Mouse (Mus musculus) kidney, embryonic 15.5 days (tissue): ENCODE results near the gene Lrrc74a. TPM values are rescaled to one million over a fixed set of nuclear protein-coding genes. Genes with fewer than 3 reads are reported as not detected.

Source experiments
- ATAC-seq: fragments of 200-750 bp; cut with Nextera tagmentation; replicated peaks from 2 replicates; pipeline ENCODE4 v1.8.0; 2017; ENCODE audit warnings: moderate TSS enrichment; ENCODE audit not compliant: low FRiP score
- H3K27ac ChIP-seq: fragments of 300-500 bp; sonication (generic); 2 replicates; pipeline ENCODE4 v1.5.1; 2015; ENCODE audit warnings: mild to moderate bottlenecking, inconsistent platforms
- H3K27me3 ChIP-seq: fragments of 300-500 bp; sonication (generic); 2 replicates; pipeline ENCODE4 v1.6.1; 2015; ENCODE audit warnings: inconsistent platforms
- H3K36me3 ChIP-seq: fragments of 300-500 bp; sonication (generic); 2 replicates; pipeline ENCODE4 v1.6.1; 2015; ENCODE audit warnings: inconsistent platforms
- H3K4me1 ChIP-seq: fragments of 300-500 bp; sonication (generic); 2 replicates; pipeline ENCODE4 v1.6.1; 2015; ENCODE audit warnings: inconsistent platforms
- H3K4me2 ChIP-seq: fragments of 300-500 bp; sonication (generic); 2 replicates; pipeline ENCODE4 v1.6.1; 2015; ENCODE audit warnings: moderate library complexity, mild to moderate bottlenecking, inconsistent platforms
- H3K4me3 ChIP-seq: fragments of 300-500 bp; sonication (generic); replicated peaks from 2 replicates; pipeline ENCODE4 v1.5.1; 2015; ENCODE audit warnings: mild to moderate bottlenecking, inconsistent platforms
- H3K9ac ChIP-seq: fragments of 300-500 bp; sonication (generic); 2 replicates; pipeline ENCODE4 v1.6.1; 2015; ENCODE audit warnings: mild to moderate bottlenecking, inconsistent platforms
- H3K9me3 ChIP-seq: fragments of 300-500 bp; sonication (generic); replicated peaks from 2 replicates; pipeline ENCODE4 v1.6.1; 2016; ENCODE audit warnings: inconsistent platforms
- WGBS: fragments of 180-500 bp; shearing (Covaris S2); methylation state at CpG from one replicate; pipeline ENCODE4 v1.1.7; 2015; ENCODE audit warnings: mixed read lengths; 5-methylcytosine and 5-hydroxymethylcytosine counted together
- polyA plus RNA-seq: library from polyadenylated mRNA; unstranded; fragments of >200 nt; fragmentation: Nextera tagmentation; extraction: Ambion mirVana; gene quantifications from 2 replicates; pipeline ENCODE4 v1.2.1, GENCODE M21; 2015

Lrrc74a gene
- polyA plus RNA-seq, 1 experiment from 2014 or later: not detected

- 26% methylated on average over 3 of the region's 3 CpGs for WGBS
- H3K27me3 ChIP-seq: no peaks in the 10 kb centered on the region
- H3K4me1 ChIP-seq: peaks cover 41% of the 10 kb centered on the region
- H3K27ac ChIP-seq: peak overlapping the region; percentile 61
- H3K4me3 ChIP-seq: no peak overlapping the region
- peak; percentile 61 for ATAC-seq
- no peak overlapping the region for H3K4me2 ChIP-seq
- no peaks in the 10 kb centered on the region for H3K9me3 ChIP-seq
- H3K36me3 ChIP-seq: no peaks in the 10 kb centered on the region
- no peak overlapping the region for H3K9ac ChIP-seq
Measured at GRCm38 (mm10) chr12:86793830-86794229, 59.7 kb downstream of the Lrrc74a start.

DNA sequence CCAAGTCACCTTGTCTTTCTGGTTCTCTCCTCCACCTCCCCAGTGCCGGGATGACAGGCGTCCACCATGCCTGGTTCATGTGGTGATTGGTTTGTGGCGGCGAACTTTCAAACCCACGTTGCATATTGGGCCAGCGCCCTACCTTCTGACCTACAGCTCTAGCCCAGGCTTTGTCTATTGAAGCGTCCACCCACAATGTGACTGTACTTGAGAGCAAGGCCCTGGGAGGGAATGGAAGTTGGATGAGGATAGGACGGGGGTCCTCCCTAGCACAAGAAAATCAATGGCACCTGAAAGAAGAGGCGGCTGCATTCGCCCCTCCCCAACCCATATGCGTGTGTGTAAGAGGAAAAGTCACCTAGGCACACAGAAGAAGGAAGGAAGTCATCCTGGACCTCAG, 60.2 kb downstream of the Lrrc74a start:
- no peak overlapping the region for H3K9ac ChIP-seq
- WGBS: 88% methylated on average over 11 of the region's 11 CpGs
- peak overlapping the region; percentile 61; the same call in 1 of the 2 replicates for H3K27ac ChIP-seq

DNA sequence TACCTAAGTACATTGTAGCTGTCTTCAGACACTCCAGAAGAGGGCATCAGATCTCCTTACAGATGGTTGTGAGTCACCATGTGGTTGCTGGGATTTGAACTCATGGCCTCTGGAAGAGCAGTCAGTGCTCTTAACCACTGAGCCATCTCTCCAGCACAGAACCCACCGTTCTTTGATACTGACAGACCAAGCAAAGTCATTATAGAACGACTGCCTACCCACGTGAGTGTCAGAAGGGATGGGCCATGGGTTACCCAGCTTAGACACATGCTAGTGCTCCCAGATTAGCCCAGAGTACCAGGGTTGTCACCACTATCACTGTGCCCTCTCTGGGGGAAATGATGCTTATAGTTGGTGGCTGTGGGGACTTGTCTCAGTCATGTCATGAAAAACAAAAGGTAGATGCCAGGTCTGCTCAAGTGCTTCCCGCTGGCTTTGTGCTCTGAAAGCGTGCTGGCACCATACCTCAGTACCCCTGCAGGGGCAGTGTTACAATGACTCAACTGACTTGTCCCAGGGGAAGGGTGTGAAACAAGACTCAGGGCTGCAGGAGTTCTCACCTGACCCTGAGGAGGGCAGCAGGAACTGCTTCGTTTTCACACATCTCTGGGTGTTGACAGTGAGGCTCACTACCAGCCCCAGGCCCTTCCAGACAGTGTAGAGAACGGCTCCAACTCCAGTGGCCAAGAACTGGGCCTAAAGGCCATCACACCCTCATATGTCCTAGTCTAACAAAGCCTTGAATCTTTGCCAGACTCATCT, 61.1 kb downstream of the Lrrc74a start:
- Histone ChIP-seq H3K9me3 (no peaks in the 10 kb centered on the region), H3K4me3 (no peak overlapping the region), H3K4me1 (peaks cover 51% of the 10 kb centered on the region), H3K4me2 (no peak overlapping the region), H3K9ac (no peak overlapping the region), H3K36me3 (no peaks in the 10 kb centered on the region), H3K27ac (peak overlapping the region; percentile 38; the same call in 1 of the 2 replicates), H3K27me3 (no peaks in the 10 kb centered on the region)
- 0 out of 2 replicates have a peak, but pooled peaks have one; percentile 11 for ATAC-seq
- WGBS: 62% methylated on average over 7 of the region's 7 CpGs

More for the DNA sequence above, 60.2 kb downstream of the Lrrc74a start:
- Histone ChIP-seq H3K27me3 (no peaks in the 10 kb centered on the region), H3K4me2 (no peak overlapping the region), H3K9me3 (no peaks in the 10 kb centered on the region), H3K4me1 (peaks cover 46% of the 10 kb centered on the region), H3K36me3 (no peaks in the 10 kb centered on the region), H3K4me3 (no peak overlapping the region)
- ATAC-seq: no peak

DNA sequence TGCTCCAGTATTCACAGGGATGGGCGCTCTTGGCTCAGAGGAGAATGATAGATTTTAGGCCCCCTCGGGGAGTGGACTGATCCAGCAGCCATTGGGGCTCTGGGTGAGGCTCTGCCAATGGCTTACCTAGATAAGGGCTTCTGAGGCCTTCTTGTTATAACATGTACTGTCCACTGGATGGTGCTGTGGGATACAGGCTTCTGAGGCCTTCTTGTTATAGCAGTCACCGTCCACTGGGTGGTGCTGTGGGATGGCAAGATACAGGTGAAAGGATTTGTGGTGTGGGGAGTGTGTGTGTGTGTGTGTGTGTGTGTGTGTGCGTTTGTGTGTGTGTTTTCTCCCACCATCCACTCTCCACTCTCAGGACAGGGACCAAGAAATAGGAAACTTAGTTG, 61.7 kb downstream of the Lrrc74a start:
- H3K4me2 ChIP-seq: no peak overlapping the region
- peaks cover 51% of the 10 kb centered on the region for H3K4me1 ChIP-seq
- 4% methylated on average over 4 of the region's 4 CpGs for WGBS
- H3K27ac ChIP-seq: peak overlapping the region; percentile 38
- H3K9me3 ChIP-seq: no peaks in the 10 kb centered on the region
- no peaks in the 10 kb centered on the region for H3K27me3 ChIP-seq
- H3K36me3 ChIP-seq: no peaks in the 10 kb centered on the region
- 0 out of 2 replicates have a peak, but pooled peaks have one; percentile 26 for ATAC-seq
- no peak overlapping the region for H3K4me3 ChIP-seq
- H3K9ac ChIP-seq: no peak overlapping the region

DNA sequence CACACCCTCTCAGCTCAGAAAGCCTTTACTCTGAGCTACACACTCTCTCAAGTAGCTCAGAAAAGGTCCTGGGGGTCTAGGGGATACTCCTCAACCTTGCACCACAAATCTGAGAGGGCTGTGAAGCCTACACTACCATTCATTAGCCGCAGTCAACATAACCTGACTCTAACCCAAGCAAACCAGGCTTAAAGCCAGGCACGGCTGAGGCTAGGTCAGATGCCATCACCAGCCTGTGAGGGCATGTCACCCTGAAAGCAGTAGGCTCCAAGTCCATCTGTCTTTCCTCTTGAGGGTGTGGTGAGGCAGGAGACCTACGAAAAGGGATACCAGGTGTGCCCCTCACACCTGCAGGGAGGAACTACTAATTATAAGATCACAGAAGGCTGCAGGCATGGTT, 62.2 kb downstream of the Lrrc74a start:
- peaks cover 56% of the 10 kb centered on the region for H3K4me1 ChIP-seq

DNA sequence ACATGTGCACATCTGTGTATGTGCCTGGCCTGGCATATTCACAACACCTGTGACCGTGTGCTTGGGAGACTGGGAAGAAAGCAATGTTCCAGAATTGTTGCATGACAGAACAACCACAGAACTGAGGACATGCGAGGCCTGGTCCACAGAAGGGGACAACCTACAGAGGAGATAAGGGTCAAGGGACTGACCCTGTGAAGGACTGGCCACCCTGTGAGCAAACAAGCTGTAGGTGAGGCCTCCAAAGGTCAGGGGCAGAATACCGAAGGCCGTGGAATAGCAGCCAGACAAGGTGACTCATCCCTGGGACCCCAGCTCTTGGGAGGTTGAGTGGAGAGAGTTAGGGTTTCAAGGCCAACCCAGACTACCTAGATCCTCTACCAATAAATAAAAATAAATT, 63.6 kb downstream of the Lrrc74a start:
- H3K4me3 ChIP-seq: no peak overlapping the region
- no peaks in the 10 kb centered on the region for H3K9me3 ChIP-seq
- H3K27me3 ChIP-seq: no peaks in the 10 kb centered on the region
- no peaks in the 10 kb centered on the region for H3K36me3 ChIP-seq
- no peak overlapping the region for H3K4me2 ChIP-seq
- no peak for ATAC-seq
- peaks cover 70% of the 10 kb centered on the region for H3K4me1 ChIP-seq
- 58% methylated on average over 4 of the region's 4 CpGs for WGBS
- H3K9ac ChIP-seq: no peak overlapping the region
- H3K27ac ChIP-seq: no peak overlapping the region

More for the DNA sequence above, 62.2 kb downstream of the Lrrc74a start:
- Histone ChIP-seq H3K27me3 (no peaks in the 10 kb centered on the region), H3K9ac (no peak overlapping the region), H3K4me2 (no peak overlapping the region), H3K27ac (peak overlapping the region; percentile 18; the same call in 1 of the 2 replicates), H3K9me3 (no peaks in the 10 kb centered on the region), H3K4me3 (no peak overlapping the region), H3K36me3 (no peaks in the 10 kb centered on the region)
- no peak for ATAC-seq
- 78% methylated on average over 3 of the region's 3 CpGs for WGBS

DNA sequence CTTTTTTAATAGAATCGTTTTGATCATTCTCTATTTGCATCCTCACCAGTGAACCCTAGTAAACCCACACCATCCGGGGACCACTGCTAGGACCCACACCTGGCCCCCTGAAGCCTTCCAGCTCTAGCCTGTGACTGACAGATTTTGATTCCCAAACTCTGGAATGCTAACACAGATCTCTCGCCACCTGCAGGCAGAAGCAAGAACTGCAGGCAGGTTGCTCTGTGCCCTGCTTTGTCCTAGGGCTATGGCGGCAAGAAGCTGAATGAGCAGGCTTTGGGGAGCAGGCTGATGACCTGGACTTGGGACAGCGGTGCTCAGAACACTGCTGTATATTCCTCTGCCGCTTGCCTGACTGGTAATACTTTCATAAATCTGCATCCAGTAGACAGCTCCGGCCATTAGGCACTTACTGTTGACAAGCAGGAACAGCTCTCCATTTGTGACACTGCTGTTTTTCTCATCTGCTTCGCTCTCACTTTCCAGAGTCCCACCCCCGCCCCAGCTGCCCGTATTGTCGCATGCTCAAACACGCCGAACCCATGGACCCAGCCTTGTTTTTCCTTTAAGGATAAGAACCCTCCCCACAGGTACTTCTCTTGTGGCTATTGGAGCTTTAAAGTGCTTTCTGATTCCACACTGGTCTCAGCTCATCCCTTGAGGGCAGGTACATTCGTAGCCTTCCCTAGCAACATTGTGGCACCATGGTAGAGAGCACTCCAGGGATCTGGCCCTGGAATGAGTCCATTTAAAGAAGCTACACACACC, 64.8 kb downstream of the Lrrc74a start:
- peak overlapping the region; percentile 35 for H3K4me2 ChIP-seq

GRCm38 (mm10) chr12:86799786-86800185, 65.6 kb downstream of the Lrrc74a start:
- no peaks in the 10 kb centered on the region for H3K9me3 ChIP-seq
- H3K4me2 ChIP-seq: no peak overlapping the region
- H3K4me1 ChIP-seq: peaks cover 74% of the 10 kb centered on the region
- H3K36me3 ChIP-seq: no peaks in the 10 kb centered on the region
- H3K4me3 ChIP-seq: no peak overlapping the region
- H3K27ac ChIP-seq: peak overlapping the region; percentile 100
- WGBS: 78% methylated on average over 7 of the region's 7 CpGs
- no peak for ATAC-seq
- H3K9ac ChIP-seq: no peak overlapping the region
- H3K27me3 ChIP-seq: no peaks in the 10 kb centered on the region

More for the DNA sequence above, 64.8 kb downstream of the Lrrc74a start:
- Histone ChIP-seq H3K27me3 (no peaks in the 10 kb centered on the region), H3K27ac (peak overlapping the region; percentile 100), H3K36me3 (no peaks in the 10 kb centered on the region), H3K9me3 (no peaks in the 10 kb centered on the region), H3K9ac (no peak overlapping the region), H3K4me3 (no peak overlapping the region), H3K4me1 (peaks cover 71% of the 10 kb centered on the region)
- no peak for ATAC-seq
- 15% methylated on average over 14 of the region's 14 CpGs for WGBS

DNA sequence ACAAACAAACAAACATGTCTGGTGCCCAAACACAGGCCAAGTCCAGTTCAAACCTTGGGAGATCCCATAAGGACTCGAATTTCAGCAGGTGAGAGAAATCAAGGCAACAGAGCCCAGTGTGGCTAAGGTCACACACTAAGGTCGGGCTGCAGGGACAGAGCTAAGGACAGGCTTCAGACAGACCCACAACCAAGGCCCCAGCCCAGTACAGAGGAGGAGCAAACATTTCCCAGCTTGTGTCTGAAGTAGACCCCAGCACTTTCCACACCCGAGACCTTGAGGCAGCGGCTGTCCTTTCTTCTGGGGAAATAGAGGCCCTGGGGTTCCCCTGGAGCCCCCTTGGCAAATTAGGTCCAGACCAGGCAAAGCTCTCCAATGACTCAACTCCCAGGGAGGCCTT, 66.2 kb downstream of the Lrrc74a start:
- Histone ChIP-seq H3K27ac (peak overlapping the region; percentile 100), H3K4me3 (no peak overlapping the region), H3K36me3 (no peaks in the 10 kb centered on the region), H3K9me3 (no peaks in the 10 kb centered on the region), H3K4me2 (peak overlapping the region; percentile 58), H3K4me1 (peaks cover 79% of the 10 kb centered on the region), H3K27me3 (no peaks in the 10 kb centered on the region), H3K9ac (0 out of 2 replicates have a peak overlapping the region, but pooled peaks have one; percentile 26)
- no peak for ATAC-seq
- WGBS: 39% methylated on average over 4 of the region's 4 CpGs

GRCm38 (mm10) chr12:86800765-86801147, 66.6 kb downstream of the Lrrc74a start:
- Histone ChIP-seq H3K9me3 (no peaks in the 10 kb centered on the region), H3K4me3 (peak overlapping the region; percentile 13), H3K36me3 (no peaks in the 10 kb centered on the region), H3K4me1 (peaks cover 78% of the 10 kb centered on the region), H3K4me2 (peak overlapping the region; percentile 58), H3K9ac (peak overlapping the region; percentile 35; the same call in 1 of the 2 replicates), H3K27ac (peak overlapping the region; percentile 100), H3K27me3 (no peaks in the 10 kb centered on the region)
- peak; percentile 38; the same call in 1 of the 2 replicates for ATAC-seq
- 3% methylated on average over 7 of the region's 7 CpGs for WGBS

DNA sequence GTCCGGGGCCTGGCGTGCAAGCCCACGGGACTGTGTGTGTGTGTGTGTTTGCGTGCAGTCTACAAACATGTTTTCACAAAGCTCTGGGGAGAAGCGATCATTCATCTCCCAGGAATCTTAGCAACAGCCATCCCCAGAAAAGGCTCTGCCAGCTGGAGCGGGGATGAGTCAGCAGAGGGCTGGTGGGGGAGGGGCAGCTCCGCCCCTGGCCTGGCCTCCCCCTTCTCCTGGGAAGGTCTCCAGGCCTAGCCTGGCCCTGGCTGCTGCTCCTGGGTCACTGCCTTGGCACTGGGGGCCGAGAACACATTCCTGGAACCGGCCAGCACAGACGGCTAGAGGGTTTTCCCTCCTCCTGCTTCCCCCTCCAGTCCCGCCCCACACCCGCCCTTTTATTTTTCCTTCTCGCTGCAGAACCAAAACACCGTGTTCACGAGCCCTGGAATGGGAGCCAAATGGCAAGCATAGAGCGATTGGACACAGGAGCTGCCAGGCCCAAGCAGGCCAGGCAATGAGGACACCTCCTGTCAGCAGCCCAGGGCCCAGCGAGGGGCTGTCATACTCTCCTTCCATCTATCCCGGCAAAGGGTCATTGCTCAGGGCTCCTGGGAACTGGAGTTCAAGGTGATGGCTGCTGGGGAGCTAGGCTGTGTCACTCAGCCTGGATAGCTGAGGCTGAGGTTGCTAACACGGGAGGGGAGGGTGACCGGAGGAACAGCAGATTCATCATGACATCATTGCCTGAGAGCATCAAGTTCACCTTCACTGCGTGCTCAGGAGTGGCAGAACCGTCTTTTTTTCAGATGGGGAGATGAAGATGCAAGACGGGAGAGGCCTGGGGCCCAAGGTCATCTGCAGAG, 67.2 kb downstream of the Lrrc74a start:
- WGBS: 2% methylated on average over 23 of the region's 23 CpGs
- Histone ChIP-seq H3K9me3 (no peaks in the 10 kb centered on the region), H3K4me1 (peaks cover 80% of the 10 kb centered on the region), H3K36me3 (no peaks in the 10 kb centered on the region), H3K27ac (peak overlapping the region; percentile 100), H3K4me2 (peak overlapping the region; percentile 58), H3K27me3 (no peaks in the 10 kb centered on the region), H3K4me3 (peak overlapping the region; percentile 13), H3K9ac (peak overlapping the region; percentile 35; the same call in 1 of the 2 replicates)
- peak; percentile 87 for ATAC-seq
